Mouse (Mus musculus): ENCODE data around the gene Twist2.

The Twist2 gene

DNA sequence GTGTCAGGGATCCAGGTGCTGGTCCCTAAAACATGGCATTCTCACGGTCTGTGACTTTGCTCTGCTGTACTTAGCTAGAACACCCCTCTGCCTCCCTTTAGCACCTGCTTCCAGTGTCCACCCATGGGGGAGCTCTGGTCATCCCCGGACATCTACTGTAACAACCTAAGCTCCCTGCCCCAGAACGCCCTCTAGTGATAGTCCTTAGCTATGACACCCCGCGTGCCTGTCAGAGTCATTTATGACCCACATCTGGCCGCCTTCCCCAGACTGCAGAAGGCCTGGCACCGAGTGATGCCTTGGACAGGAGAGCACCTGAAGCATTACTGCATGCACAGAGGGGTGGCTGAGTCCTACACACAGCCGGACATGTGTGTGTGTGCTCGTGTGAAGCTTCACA, 18.0 kb downstream of the Twist2 start:
- no peak for DNase-seq

DNA sequence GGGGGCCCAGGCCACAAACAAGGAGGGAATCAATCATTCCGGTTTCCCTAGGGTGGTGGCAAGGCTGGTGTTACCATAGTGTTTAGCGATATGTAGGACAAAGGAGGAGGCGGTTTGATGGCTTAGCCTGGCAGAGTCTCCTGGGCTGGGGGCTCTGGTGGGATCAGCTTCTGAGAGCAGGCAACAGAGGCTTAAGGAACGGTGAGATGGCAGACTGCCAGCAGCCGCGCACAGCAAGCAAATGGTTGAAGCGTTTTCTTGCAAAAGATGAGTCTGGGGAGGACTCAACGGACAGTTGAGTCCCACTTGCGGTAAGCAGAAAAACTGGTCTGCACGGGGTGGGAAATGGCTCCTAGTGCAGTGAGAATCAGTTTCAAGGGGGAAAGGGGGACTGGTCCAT, 19.3 kb downstream of the Twist2 start:
- DNase-seq, result no peak

DNA sequence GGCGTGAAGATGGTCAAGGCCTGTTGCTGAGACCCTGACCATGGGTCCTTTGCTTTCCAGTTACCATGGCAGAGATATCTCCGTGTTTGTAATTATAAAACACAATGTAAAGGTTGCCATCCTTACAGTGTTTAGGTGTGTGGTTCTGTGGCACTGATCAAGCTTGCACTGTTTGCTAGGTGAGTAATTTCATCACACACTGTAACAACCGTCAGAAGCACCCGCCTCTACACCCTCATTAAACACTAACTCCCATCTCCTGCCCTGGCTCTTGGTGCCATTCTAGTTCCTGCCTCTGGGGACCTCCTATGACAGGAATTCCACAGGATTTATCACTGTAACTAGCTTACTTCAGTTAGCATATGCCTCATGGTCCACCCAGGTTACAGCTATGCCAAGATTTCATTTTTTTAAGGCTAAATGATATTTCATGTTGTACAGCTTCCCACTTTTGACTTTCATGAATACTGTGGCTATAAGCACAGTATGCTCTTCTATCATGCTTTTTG, 21.1 kb downstream of the Twist2 start:
- no peak for DNase-seq

DNA sequence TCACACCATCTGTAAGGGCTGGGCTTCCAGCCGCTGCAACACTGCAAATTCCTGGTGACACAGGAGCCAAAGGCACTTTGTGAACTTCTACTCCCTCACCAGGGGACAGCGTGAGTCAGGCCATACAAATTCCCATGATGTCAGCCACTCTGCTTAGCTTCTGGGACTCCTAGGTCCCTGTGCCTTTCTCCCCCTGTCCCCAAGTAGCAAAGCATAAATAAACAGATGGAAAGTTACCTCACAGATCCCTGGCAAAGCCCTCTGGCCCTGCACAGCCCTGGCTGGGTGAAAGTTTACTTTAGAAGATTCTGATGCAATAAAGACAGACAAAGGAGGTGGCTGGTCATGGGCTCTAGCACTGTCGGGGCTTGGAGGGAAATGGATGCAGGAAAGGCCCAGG, 22.3 kb downstream of the Twist2 start:
- DNase-seq, result peak; percentile 34 to 62

DNA sequence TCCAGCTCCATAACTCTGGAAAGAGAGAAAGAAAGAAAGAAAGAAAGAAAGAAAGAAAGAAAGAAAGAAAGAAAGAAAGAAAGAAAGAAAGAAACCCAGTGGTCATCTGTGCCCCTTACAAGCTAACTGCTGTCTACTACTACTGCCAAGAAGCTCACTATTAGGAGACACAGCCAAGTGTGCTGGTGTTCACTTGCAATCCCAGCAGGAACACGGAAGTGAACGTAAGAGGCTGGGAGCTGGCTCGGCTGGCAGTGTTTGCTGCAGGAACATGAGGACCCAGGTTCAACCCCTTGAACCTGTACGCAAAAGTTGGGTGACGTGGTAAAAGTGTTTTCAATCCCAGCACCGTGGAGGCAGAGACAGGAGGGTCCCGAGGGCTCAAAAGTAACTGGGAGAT, 22.7 kb downstream of the Twist2 start:
- DNase-seq, result no peak

DNA sequence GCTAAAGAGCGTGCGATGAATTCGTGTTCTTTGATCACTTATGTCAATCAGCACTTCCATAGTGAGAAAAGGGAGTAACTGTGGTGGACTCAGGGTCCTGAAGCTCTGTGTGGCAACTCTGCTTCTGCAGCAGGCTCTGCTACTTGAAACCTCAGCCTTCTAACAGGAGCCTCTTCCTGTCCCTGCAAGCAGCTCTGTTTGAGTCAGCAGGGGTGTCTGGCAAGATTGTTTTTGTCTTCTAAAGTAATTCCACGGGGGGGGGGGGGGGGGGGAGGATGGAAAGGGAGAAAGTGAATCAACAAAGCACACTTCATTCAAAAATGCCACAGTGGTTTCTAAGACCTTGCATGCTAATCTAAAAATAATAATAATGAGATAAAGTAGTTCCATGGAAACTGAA, 24.0 kb downstream of the Twist2 start:
- DNase-seq, result no peak

DNA sequence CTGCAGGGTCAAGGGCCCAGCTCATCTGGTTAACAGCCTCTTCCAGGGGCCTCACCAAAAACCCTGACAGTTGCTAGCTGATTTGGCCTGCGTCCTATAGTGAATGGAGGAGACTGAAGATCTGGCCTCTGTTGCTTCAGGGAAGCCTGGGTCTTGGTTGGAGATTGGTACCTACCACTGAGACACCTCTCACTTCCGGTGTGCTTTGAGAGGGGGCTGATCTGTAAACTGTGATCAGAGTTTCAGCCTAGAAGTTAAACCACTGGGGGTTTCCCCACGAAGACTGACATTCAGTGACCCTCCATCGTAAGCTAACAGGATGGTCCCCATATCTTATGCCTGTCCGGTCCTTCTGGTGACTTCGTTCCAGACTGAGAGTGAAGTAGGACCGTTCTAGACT, 30.7 kb downstream of the Twist2 start:
- no peak for DNase-seq

DNA sequence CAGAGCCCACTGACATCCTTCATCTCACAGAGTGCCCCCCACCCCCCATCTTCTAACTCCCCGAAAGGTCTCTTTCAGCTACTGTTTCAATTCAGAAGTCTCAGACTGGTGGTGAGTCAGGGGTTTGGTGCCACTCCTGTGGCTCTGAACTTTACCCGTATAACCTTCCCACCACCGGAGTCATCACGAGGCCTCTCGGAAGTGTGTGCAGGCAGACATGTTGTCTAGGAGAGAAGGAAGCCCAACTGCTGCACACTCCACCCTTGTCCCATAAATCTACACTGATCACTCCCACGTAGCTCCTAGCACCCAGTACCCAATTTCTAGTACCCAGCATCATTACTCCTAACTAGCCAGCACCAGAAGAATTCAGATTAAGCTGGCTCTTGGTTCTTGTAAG, 38.3 kb downstream of the Twist2 start:
- no peak for DNase-seq

DNA sequence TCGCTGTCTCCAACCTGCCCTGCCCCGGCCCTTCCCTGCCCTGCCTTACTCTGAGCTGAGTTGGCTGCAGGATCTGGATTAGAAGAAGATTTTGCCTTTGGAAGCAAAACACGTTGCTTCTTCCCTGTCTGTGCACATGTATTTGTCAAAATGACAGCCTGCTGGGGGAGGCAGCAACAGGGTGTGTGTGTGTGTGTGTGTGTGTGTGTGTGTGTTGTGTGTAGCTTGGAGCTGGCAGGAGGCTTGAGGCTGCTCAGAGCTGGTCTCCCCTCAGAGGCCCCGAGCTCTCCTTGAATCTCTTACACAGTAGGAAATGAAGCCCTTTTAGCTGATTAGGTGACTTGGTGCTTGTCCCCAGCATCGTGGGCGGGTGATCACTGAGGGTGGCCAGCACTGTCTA, 38.7 kb downstream of the Twist2 start:
- no peak for DNase-seq

DNA sequence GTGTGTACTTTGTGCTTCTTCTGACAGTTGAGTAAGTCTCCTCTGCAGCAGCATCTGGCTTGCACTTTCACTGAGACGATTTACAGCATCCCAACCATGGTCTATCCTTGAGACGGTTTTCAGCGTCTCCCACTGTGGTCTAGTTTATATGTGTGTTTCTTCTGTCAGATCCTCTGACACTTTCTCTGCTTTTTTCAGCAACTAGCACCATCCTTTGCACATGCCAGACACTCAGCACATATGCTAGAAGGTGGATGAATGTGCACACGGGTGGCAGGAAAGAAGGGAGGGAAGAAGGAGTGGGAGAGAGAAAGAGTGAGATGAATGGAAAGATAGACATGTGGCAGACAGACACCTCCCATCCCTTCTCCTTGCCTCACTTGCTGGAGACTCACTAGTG, 43.0 kb downstream of the Twist2 start:
- DNase-seq, result no peak

DNA sequence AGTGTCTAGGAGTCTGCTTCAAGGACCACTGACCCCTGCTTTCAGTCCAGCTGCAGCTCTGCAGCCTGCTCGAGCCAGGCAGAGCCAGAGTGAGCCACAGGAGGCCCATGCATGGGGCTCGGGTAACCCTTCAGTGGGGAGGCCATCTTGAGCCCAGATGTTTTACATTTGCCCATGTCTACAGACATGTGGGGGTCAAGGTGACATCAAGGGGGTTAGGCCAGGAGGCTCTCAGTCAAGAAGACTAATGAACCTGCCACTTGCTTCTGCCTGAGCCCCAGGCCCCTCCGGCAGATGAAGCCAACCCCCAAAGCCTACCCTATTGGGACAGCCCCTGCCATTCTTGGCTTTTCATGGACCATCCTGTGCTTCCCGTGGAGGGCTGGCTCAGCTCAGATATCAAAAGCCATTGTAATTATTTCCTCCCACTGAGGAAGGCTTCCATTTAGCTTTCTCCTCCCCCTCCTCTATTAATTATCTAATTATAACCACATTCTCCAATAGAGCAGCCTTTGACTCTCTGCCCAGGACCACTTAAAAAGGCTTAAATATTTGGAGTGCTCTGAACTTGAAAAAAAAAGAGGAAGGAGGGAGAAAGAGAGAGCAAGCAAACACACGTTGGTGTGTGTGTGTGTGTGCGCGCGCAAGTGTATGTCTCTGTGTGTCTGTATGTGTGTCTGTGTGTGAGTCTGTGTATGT, 43.6 kb downstream of the Twist2 start:
- peak in 1 of 2 experiments; percentile 19 for DNase-seq

DNA sequence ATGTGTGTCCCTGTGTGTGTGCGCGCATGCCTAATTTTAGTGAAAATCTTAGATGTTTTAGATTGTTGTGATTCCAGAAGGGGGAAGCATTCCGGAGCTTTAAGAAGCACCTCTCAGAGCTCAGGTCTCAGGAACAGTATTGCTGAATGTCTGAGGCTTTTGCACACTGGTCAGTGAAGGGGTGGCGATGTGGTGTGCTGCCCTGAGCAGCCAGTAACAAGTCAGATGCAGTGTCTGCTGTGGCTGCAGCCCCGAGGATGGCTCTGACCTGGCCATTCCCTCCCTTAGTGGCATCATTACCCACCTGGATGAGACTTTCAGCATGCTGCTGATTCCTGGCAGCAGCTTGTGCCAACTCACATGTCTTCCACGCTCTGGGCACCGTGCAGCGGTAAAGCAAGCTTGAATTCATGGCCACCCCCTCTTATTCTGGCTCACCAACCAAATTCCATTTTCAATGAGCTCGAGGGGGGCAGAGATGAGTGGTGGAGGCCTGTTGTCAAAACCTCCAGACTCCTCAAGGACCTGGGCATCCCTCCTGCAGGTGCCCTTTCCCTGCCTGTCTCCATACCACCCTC, 44.2 kb downstream of the Twist2 start:
- DNase-seq, result peak in 1 of 2 experiments; percentile 14

DNA sequence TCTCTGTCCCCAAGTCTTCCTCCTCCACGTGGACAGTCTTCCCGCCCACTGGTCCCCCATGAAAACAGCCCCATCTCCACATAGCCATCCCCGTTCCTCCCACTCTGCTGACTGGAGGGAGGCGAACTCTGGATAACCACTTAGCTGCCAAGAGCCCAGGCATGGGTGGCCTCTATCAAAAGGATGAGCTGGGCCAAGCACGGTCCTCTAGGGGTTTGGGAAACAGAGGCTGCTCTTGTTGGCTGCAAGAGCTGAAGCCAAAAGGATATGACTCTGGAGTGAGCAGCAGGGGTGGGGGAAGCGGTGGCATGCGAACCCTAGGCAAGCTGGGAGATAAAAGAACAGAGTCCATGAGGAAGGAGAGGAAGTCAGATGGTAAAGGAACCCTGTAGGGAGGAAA, 50.0 kb downstream of the Twist2 start:
- DNase-seq, result no peak

DNA sequence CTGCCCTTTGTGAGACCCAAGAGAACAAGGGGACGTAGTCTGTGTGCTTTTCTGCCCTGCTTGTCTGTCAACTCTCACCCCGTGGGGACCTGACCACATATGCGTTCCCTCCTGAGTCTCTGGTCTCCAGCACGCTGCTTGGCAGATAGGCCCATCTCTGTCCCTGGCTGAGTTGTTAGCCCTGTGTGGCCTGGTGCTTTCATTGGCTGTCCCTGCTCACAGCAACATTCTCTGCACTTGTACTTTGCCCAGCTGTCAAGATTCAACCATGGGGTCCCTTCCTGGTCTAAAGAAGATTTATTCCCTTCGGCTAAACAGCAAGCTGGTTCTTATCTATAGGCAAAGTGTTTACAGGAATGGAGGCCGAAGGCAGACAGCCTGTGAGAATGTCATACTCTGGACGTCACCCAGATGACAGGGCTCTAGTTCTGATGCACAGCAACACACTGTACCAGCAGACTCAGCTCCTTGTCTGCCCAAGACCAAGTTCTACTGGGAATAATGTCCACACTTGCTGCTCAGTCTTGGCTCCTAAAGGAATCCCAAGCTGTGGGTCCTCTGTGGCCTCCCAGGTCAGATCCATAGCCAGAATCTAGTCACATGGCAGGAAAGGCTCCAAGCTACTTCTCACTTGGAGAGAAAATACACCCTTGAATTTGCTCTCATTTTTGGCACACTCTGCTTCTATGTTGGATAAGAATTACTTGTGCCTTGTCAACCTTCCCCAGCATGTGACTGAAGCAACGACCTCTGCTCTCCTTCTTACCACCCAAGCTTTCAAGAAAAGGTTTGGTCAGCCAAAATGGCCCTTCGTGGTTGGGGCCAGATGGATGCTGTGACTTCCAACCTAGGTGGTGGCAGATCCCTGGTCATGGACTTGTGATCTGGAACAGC, 55.8 kb downstream of the Twist2 start:
- DNase-seq, result peak; percentile 29 to 41

DNA sequence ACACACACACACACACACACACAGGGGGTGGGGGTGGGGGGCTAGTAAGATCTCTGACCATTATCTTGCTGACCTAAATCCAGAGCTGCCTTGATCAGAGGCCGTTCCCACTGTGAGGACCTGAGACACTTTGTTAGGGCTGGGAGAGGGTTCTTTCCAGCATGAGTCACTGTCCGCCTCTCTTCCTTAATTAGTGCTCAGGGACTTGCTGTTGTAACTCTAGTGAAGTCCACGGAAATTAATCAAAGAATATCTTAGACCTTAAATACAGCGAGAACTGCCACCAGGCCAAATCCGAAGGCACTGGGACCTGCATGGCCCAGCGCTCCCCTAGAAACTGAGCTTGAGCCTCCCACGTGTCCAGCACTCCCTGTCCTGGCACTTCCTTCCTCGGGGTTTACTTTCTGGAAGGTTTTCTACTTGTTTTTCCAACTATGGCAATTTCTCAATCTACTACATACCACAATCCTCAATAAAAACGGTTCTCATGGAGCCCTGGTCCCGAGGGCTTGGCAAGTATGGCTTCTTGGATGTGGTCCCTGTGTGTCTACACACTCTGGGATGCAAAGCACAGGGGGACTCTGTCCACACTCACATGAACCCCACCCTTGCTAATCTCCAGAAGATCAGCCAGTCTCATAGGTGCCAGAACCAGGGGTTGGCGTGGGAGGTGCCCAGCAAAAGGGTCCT, 57.0 kb downstream of the Twist2 start:
- peak; percentile 17 to 42 for DNase-seq

DNA sequence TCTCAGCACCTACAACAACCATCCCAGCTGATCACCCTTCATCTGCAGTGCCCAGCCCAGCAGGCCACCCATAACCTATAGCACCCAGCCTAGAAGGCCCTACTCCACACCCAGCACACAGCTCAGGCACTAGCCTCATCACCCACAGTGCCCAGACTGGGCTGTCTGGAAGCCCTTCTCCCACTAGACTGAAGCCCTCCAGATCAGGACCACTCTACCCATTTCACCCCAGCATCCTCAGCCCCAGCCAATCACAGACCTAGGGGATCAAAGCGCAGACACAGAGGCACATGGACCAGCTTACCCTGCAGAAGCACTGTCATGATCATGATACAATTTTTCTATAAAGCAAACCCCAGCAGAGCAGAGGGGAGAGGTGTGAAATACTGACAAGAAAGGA, 57.6 kb downstream of the Twist2 start:
- DNase-seq, result no peak

DNA sequence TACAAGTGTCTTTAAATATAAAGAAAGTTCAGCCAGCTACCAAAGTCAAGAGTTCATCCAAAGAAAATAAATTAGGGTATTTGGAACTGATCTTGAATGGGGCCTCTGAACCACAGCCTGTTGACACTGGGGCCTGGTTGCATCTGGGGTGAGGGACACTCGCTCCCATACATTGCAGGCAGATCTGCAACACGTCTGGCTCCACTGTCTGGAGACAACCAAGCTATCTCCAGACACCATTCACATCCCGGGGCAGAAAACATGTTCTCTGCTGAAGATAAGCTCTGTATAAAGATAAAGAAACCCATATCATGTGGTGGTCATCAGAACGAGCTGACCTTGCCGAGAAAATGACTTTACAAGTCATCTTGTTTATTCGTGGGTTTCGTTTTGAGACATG, 60.2 kb downstream of the Twist2 start:
- no peak for DNase-seq

DNA sequence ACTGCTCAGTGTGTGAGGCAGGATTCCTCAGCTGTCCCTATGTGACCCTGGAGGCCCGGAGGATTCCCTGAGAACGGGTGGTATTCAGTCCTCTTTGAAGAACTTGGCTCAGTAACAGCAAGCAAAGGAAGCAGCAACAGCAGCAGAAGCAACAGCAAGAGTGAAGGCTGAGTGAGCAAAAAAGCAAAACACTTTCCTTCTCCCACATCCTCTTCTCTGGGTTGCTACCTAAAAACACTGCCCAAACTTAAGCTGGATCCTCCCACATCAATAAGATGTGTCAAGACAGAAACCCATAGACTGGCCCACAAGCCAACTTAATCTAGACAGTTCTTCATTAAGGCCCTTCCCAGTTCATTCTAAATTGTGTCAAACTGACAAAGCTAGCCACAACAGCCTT, 64.7 kb downstream of the Twist2 start:
- no peak for DNase-seq

DNA sequence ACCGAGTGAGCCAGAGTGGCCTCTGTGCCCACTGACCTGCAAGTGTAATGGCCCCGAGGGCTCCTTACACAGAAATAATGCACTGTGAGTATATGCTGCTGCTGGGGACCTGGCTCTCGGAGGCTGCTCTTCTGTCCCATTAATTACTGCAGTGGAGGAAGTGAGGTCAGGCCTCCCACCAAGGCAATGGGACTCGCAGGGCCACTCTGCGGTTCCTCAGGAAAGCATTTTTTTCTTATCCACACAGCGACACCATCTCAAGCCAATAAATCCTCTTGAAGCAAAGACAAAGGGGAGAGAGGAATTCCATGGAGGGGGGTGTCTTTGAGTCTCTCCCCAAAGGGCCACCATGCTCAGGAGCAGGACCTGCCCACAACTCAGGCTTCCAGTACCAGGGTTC, 69.8 kb downstream of the Twist2 start:
- no peak for DNase-seq

DNA sequence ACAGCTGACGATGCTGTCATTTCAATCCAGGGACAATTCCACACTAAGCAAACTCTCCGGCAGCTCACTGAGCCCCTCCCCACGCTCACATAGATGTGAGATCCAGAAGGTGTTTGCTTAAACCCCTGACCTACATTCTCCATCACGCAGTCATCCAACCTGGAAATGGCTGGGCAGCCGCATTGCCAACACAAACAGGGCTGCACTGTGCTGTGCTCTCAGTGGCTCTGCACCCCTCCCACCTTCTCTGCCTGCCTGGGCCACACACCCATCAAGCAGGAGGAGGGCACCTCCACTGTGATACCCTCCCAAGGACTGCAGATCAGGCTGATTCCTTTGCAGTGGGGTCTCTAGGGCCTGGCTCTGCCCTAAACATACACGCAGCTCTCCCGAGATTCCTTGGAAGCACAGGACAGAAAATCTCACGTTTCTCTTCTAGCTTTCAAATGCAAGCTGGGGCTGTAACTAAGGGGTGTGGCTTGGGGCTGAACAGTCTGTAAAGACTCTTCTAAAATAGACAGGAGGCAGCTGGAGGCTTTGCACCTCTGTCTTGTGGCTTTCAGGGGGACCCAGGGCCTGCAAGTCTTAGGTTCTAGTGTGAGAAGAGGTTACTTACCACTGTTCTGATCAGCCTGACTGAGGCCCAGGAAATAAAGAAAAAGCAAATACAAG, 71.3 kb downstream of the Twist2 start:
- DNase-seq, result peak; percentile 59 to 73

DNA sequence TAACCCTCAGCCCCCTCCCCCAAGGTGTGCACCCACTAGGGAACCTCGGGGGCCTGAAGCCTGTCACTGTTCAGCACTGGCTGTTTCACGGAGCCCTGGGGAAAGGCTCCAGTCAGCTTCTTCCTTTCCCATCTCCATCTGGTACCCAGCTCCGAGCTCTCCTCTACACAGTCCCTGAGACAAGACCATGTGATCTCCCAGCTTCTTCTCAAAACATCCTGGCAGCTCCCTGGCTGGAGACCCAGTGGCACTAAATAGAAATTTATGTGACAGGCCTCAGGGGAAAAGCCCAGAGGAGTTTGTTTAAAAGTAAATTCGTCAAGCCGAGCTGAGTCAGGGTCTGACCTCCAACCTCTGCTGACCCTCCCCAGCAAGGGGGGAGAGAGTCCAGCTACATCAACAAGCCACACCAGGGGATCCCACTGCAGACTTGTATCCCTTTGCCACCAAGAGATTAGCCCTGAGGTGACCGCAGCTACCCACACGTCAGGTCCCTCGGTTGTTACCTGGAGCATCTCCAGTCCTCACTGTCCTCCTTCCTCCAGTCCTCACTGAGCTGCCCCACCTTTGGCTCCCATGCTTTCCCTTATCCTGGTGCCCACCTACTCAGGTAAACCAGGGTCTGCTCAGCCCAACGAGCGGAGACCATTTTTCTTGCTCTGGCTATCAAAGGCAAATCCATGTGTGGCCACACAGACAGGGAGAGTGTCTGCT, 72.5 kb downstream of the Twist2 start:
- DNase-seq, result no peak

DNA sequence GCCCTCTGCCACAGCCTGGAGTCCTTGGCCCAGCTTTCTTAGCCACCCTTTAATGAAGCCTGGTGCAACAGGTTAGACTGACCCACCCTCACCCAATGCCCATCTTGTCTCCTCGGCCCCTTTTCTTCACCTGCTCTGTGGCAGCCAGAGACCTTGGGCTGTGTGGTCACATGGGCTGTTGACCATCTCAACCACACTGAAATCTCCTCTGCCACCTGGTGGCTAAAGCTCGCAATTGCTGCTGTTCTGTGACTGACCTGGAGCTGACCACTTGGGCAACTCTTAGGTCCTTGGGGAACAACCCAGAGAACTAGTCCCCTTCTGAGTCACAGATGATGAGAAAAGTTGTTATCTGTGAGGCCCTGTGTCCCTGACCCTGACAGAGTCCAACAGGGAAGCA, 73.4 kb downstream of the Twist2 start:
- peak; percentile 74 to 83 for DNase-seq

All from lung, adult 18-20 months (tissue).